Mouse (Mus musculus) CH12.LX (cell line): ENCODE data around the gene Zcchc10.

Experiments
- CTCF ChIP-seq, 2 experiments: IDR thresholded peaks in 1 of 2; conservative IDR thresholded peaks in 1 of 2; 2 replicates each; pipeline ENCODE4 v1.5.1; 2011 to 2012; ENCODE audit warnings: low read depth in 2 of 2, low read length in 2 of 2, improper control_type of control experiment in 1 of 2, inconsistent platforms in 1 of 2, mild to moderate bottlenecking in 1 of 2, moderate library complexity in 1 of 2
- KAT2A ChIP-seq: IDR thresholded peaks from 2 replicates; pipeline ENCODE4 v1.6.1; 2012; ENCODE audit warnings: low read length, improper control_type of control experiment, inconsistent platforms; ENCODE audit not compliant: insufficient replicate concordance
- MAFK ChIP-seq: IDR thresholded peaks from 2 replicates; pipeline ENCODE4 v1.6.1; 2011; ENCODE audit warnings: low read length, improper control_type of control experiment; ENCODE audit not compliant: insufficient replicate concordance
- MAX ChIP-seq: IDR thresholded peaks from 2 replicates; pipeline ENCODE4 v1.6.1; 2011; ENCODE audit warnings: low read length, improper control_type of control experiment
- TCF12 ChIP-seq: IDR thresholded peaks from 2 replicates; pipeline ENCODE4 v1.6.1; 2014; ENCODE audit warnings: low read depth, mild to moderate bottlenecking, inconsistent platforms, low read length, improper control_type of control experiment

DNA sequence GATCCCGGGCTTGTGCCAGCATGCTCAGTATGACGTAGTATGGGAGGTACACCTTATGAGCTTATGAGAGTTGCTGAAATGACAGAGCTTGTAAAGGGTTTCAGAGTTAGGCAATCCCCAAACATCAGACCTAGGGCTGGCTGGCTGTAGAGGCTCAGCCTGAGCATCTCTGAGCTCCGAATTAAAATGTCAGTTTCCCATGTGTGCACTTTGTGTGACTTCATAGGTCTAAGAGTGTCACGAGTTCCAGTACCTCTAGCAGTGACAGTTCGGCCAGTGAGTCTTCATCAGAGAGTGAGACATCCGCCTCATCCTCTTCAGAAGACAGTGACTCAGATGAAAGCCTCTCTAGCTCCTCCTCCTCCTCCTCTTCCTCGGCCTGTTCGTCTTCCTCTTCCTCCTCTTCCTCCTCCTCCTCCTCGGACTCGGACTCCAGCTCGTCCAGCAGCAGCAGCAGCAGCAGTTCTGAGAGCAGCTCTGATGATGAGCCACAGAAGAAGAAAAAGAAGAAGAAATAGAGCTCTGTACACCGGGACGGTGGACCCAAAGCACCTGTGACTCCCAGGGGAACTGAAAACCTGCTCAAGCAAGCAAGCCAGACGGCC lies 7.7 kb downstream of the Zcchc10 start:
- no peak for TF ChIP-seq TCF12
- no peak for TF ChIP-seq MAFK
- TF ChIP-seq KAT2A = no peak
- no peak for TF ChIP-seq CTCF (conservative IDR thresholded peaks at IDR 0.05 in 1 of 2, IDR thresholded peaks at IDR 0.05 in 1 of 2; ENCODE audit: low read depth in 2 of 2, low read length in 2 of 2)
- TF ChIP-seq MAX = no peak
